Mouse (Mus musculus) ovary, adult 18-20 months (tissue): ENCODE results near the gene Tec.

Experiments used
- DNase-seq: peaks from one replicate; pipeline ENCODE4 v3.0.0; 2022; ENCODE audit warnings: low spot score, mixed read lengths

Tec gene

GRCm38 (mm10) chr5:72891534-72891933 lies 23.3 kb upstream of the Tec start:
- DNase-seq, result no peak

GRCm38 (mm10) chr5:72888260-72888659 lies 20.0 kb upstream of the Tec start:
- DNase-seq, result no peak

- DNase-seq, result no peak
Observed at GRCm38 (mm10) chr5:72886458-72887222, 18.4 kb upstream of the Tec start.

GRCm38 (mm10) chr5:72883706-72884105 lies 15.4 kb upstream of the Tec start:
- DNase-seq, result no peak

- no peak for DNase-seq
Observed at GRCm38 (mm10) chr5:72882412-72882765, 14.1 kb upstream of the Tec start.

GRCm38 (mm10) chr5:72881748-72882411 lies 13.6 kb upstream of the Tec start:
- no peak for DNase-seq

GRCm38 (mm10) chr5:72879736-72880135 lies 11.5 kb upstream of the Tec start:
- DNase-seq, result no peak

GRCm38 (mm10) chr5:72871114-72871513 lies 2.8 kb upstream of the Tec start:
- DNase-seq, result no peak

GRCm38 (mm10) chr5:72869779-72870608 lies 1.7 kb upstream of the Tec start:
- DNase-seq, result no peak

GRCm38 (mm10) chr5:72867036-72867672 lies 1.1 kb downstream of the Tec start:
- no peak for DNase-seq

GRCm38 (mm10) chr5:72866260-72866905 lies 1.9 kb downstream of the Tec start:
- no peak for DNase-seq

GRCm38 (mm10) chr5:72864654-72865178 lies 3.6 kb downstream of the Tec start:
- DNase-seq, result no peak

GRCm38 (mm10) chr5:72863166-72863565 lies 5.1 kb downstream of the Tec start:
- DNase-seq, result no peak

GRCm38 (mm10) chr5:72861726-72862385 lies 6.4 kb downstream of the Tec start:
- DNase-seq, result no peak

GRCm38 (mm10) chr5:72860899-72861298 lies 7.4 kb downstream of the Tec start:
- no peak for DNase-seq

- DNase-seq, result no peak
Observed at GRCm38 (mm10) chr5:72858306-72858705, 10.0 kb downstream of the Tec start.

- no peak for DNase-seq
Observed at GRCm38 (mm10) chr5:72857756-72858155, 10.5 kb downstream of the Tec start.

GRCm38 (mm10) chr5:72856255-72856878 lies 11.9 kb downstream of the Tec start:
- DNase-seq, result no peak

- DNase-seq, result peak; percentile 80
Observed at GRCm38 (mm10) chr5:72855685-72856124, 12.6 kb downstream of the Tec start.
